Mouse (Mus musculus) small intestine, adult 2 months (tissue): ENCODE measurements at regions not wholly inside any gene's neighbourhood (a gene's known extent, or its start where the extent isn't known, plus 50 kb on each side); places are given as distances from the start of the nearest gene placed in this dataset.

Experiments used
- H3K27ac ChIP-seq: fragments of 200-500 bp; 2 replicates; pipeline ENCODE4 v1.5.1; 2012; ENCODE audit warnings: low read depth, low read length, control low read depth, inconsistent platforms; ENCODE audit not compliant: insufficient read depth
- H3K27me3 ChIP-seq: fragments of 200-500 bp; 2 replicates; pipeline ENCODE4 v1.6.1; 2012; ENCODE audit warnings: mild to moderate bottlenecking, moderate library complexity, low read length, inconsistent platforms; ENCODE audit not compliant: control insufficient read depth, insufficient read depth
- H3K36me3 ChIP-seq: fragments of 200-500 bp; 2 replicates; pipeline ENCODE4 v1.6.1; 2012; ENCODE audit warnings: mild to moderate bottlenecking, low read length, control low read depth, inconsistent platforms; ENCODE audit not compliant: control insufficient read depth, insufficient read depth
- H3K4me1 ChIP-seq: fragments of 200-500 bp; 2 replicates; pipeline ENCODE4 v1.6.1; 2012; ENCODE audit warnings: low read length, inconsistent platforms, mixed read lengths; ENCODE audit not compliant: control insufficient read depth, insufficient read depth, insufficient read length
- H3K4me3 ChIP-seq: fragments of 200-500 bp; 2 replicates; pipeline ENCODE4 v1.5.1; 2012; ENCODE audit warnings: low read depth, mild to moderate bottlenecking, control low read depth, inconsistent platforms, low read length, moderate library complexity
- CTCF ChIP-seq: fragments of 200-500 bp; IDR thresholded peaks from 2 replicates; pipeline ENCODE4 v1.5.1; 2012; ENCODE audit warnings: low read depth, mild to moderate bottlenecking, control low read depth, inconsistent platforms, low read length, moderate library complexity, mixed read lengths; ENCODE audit not compliant: insufficient replicate concordance, insufficient read length; ENCODE audit errors: extremely low read depth
- POLR2A ChIP-seq: fragments of 200-500 bp; IDR thresholded peaks from 2 replicates; pipeline ENCODE4 v1.6.1; 2012; ENCODE audit warnings: low read depth, mild to moderate bottlenecking, control low read depth, inconsistent platforms, low read length, moderate library complexity
- WGBS: fragments of 180-500 bp; shearing (Covaris S2); methylation state at CpG from one replicate; pipeline ENCODE4 v1.1.7; 2018; 5-methylcytosine and 5-hydroxymethylcytosine counted together

- no peaks in the 10 kb centered on the region for H3K27me3 ChIP-seq
- peaks cover 6% of the 10 kb centered on the region for H3K4me1 ChIP-seq
- TF ChIP-seq CTCF (no peak), POLR2A (no peak)
- 0 out of 2 replicates have a peak overlapping the region, but pooled peaks have one; percentile 9 for H3K27ac ChIP-seq
- 17% methylated on average over 3 of the region's 3 CpGs for WGBS
- peak overlapping the region; percentile 39 for H3K4me3 ChIP-seq
- no peaks in the 10 kb centered on the region for H3K36me3 ChIP-seq
These were observed 84.2 kb downstream of the Irs2 start for GRCm38 (mm10) chr8:10924001-10924490.

GRCm38 (mm10) chr8:10923071-10924000, 84.9 kb downstream of the Irs2 start:
- peaks cover 6% of the 10 kb centered on the region for H3K4me1 ChIP-seq
- no peak overlapping the region for H3K4me3 ChIP-seq
- no peaks in the 10 kb centered on the region for H3K36me3 ChIP-seq
- no peak for TF ChIP-seq POLR2A
- no peak for TF ChIP-seq CTCF
- WGBS, result 62% methylated on average over 19 of the region's 19 CpGs
- no peak overlapping the region for H3K27ac ChIP-seq
- no peaks in the 10 kb centered on the region for H3K27me3 ChIP-seq

DNA sequence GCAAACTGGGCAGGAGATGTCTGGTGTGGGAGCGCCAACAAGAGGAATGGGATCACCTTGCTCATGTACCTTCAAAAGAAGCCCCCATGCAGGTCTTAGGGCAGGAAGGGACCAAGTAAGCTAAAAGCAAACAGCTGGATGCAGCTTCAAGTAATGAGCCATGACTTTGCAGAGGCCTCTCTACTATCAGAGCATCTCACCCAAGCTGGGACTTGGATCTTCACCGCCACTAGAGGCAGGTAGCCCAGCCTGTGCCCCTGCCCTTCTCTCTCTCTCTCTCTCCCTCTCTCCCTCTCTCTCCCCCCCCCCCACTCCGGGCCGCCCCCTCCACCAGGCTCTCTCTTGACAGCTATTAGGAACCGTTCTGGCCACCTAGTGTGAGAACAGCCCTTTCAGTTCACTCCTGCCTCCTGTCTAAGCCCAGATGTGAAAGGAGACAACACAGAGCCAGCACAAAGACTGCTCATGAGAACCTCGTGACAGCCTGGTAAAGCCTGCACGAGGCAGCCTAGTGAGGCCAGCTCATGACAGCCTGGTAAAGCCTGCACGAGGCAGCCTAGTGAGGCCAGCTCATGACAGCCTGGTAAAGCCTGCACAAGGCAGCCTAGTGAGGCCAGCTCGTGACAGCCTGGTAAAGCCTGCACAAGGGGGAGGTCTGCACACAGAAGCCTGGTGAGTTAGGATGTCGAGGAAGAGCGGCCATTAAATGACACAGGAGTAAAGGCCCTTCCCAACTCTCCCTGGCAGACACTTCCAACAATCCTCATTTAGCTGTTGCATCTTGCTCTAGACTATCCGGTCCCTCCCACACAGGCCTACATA, 85.8 kb downstream of the Irs2 start:
- H3K27me3 ChIP-seq, result no peaks in the 10 kb centered on the region
- H3K4me3 ChIP-seq, result no peak overlapping the region
- no peaks in the 10 kb centered on the region for H3K36me3 ChIP-seq
- peaks cover 6% of the 10 kb centered on the region for H3K4me1 ChIP-seq
- H3K27ac ChIP-seq, result no peak overlapping the region
- TF ChIP-seq CTCF (no peak), POLR2A (no peak)
- WGBS, result 88% methylated on average over 12 of the region's 12 CpGs

- TF ChIP-seq POLR2A (no peak), CTCF (no peak)
- Histone ChIP-seq H3K36me3 (no peaks in the 10 kb centered on the region), H3K27me3 (no peaks in the 10 kb centered on the region), H3K27ac (no peak overlapping the region), H3K4me1 (peaks cover 6% of the 10 kb centered on the region), H3K4me3 (no peak overlapping the region)
- 87% methylated on average over 11 of the region's 11 CpGs for WGBS
These were observed 86.6 kb downstream of the Irs2 start for GRCm38 (mm10) chr8:10921439-10922191.

DNA sequence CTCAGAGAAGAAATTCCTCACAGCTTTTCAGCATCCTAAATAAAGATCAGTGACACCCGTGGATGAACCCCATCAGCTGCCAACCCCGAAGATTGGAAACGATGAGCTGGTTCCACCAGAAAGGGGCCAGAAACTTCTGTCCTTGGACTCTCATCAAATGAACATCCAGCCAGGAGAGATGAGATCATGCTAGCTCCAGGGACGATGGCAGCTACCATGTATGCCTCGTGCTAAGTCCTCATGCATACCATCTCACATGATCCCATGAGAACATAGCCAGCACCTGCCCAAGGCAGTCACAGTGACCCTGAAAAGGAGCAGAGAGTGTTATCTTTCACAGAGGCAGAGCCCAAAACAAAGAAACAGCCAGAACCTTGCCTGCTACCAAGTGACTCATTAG, 88.6 kb downstream of the Irs2 start:
- H3K27me3 ChIP-seq, result no peaks in the 10 kb centered on the region
- H3K27ac ChIP-seq, result no peak overlapping the region
- H3K4me1 ChIP-seq, result peaks cover 11% of the 10 kb centered on the region
- WGBS, result 83% methylated on average over 5 of the region's 5 CpGs
- H3K36me3 ChIP-seq, result no peaks in the 10 kb centered on the region
- H3K4me3 ChIP-seq, result no peak overlapping the region
- TF ChIP-seq CTCF (no peak), POLR2A (no peak)

DNA sequence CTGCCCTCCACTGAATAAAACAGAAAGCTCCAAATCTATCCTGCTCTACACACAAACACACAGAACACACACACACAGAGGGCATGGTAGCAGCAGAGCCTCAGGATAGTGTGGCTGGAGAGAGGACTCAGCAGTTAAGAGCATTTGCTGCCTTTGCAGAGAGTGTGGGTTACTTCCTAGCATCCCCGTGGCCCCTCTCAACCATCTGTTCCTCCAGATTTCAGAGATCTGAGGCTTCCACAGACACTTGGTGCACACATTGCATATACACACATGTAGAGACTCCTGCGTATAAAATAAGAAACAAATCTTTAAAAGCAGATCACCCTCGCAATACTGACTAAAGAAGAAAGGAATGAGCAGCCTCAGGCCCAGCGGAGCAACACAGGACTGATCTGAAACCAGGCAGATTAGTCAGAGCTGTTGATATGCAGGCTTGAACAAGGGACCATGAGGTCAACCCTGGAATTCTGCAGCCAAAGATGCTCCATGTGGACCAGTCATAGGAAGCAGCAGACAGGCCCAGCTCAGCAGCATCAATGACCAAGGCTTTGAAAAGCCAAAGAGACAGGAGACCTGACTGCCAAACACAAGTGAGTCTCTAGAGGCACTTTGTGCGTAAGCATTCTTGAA, 89.7 kb downstream of the Irs2 start:
- Histone ChIP-seq H3K27ac (no peak overlapping the region), H3K4me1 (peaks cover 10% of the 10 kb centered on the region; the same call in 1 of the 2 replicates), H3K36me3 (no peaks in the 10 kb centered on the region), H3K27me3 (no peaks in the 10 kb centered on the region), H3K4me3 (no peak overlapping the region)
- WGBS, result 94% methylated on average over 5 of the region's 5 CpGs
- TF ChIP-seq CTCF (no peak), POLR2A (no peak)
